Mouse (Mus musculus): ENCODE measurements around the gene M1ap.

GRCm38 (mm10) chr6:83053136-83053960 is 106.6 kb downstream of the M1ap start:
- TF ChIP-seq CTCF (IDR thresholded peaks at IDR 0.05): no peak
- no peak for TF ChIP-seq POLR2A (IDR thresholded peaks at IDR 0.05; ENCODE audit: insufficient read depth, low read depth, low read length)
